Mouse (Mus musculus): ENCODE data around the gene Olfr787. TPM values are rescaled to one million over a fixed set of nuclear protein-coding genes. Genes with fewer than 3 reads are reported as not detected.

Olfr787 gene
- not detected for total RNA-seq (2021)

DNA sequence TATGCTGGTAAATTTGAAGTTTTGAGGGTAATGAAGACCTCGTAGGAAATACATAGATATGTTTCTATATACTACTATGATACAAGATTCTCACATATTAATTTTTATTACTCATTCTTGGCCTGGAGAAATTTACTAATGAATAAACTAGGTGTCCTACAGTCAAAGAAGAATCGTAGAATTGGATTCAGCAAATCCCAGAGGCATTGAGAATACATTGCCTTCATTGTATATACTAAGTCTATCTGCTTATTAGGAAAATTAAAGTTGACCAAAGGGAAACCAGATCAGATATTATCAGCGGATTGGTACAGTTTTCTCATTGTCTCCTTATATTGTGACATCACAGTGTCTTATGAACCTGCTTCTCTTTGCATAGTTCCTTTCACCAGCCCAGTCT lies at the start of gene Olfr787:
Olfr787 (plus strand) TSS at position 301 of the 400 bp plus-strand sequence.
- DNase-seq, result no peak
- intact Hi-C loops (cut with DNase I), result no loop called here

DNA sequence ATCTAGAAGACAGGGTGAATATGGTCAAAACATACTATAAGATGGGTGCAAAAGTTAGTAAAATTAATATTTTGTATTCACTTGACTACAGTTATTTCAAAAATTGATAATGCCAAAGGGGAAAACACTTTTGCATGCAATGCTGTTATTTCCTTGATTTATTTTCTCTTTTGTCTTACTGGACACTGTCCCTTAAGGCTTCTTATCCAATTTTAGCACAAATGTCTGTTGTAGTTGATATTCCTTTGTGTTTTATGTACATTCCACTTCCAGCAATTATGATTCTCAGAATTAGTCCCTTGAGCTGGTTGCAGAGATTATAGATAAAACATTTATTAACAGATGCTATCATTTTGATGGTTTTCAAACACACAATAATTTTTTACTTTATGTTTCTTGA lies 34.7 kb upstream of the Olfr787 start, which contains the start of gene Olfr786:
Olfr786 (plus strand) TSS at position 301 of the 400 bp plus-strand sequence.
- intact Hi-C loops (cut with DNase I), result no loop called here
- DNase-seq, result no peak

DNA sequence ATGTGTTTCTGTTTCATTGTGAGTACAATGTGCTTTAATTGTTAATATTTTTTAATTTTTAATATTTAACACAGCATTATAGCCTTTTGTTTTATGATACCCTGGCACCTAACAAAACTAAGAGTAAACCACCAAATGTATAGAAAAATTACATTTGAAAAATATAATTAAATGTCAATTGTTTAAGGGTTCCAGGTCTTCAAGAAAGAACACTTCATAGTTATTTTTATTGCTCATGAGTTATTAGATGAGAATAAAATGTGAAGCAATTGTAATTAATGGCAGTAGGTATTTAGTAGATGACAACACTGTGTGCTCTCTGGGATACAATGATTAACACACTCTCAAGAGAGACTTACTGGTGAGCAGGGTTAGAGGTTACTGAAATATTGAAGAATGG lies 9.0 kb downstream of the Olfr787 start, which contains the start of gene Olfr788:
Olfr788 (plus strand) TSS at position 301 of the 400 bp plus-strand sequence.
- intact Hi-C loops (cut with DNase I), result no loop called here
- no peak for DNase-seq

DNA sequence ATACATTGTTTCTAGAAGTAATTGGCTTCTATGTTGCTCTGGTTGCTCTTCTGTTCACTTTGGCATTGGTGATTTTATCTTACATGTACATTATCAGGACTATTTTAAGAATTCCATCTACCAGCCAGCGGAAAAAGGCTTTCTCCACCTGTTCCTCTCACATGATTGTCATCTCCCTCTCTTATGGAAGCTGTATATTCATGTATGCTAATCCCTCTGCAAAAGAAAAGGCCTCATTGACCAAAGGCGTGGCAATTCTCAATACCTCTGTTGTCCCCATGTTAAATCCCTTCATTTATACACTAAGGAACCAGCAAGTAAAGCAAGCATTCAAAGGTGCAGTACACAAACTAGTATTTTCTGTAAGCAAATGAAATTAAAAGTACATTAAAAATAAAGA lies 11.6 kb downstream of the Olfr787 start:
- intact Hi-C loops (cut with DNase I), result no loop called here
- no peak for DNase-seq

DNA sequence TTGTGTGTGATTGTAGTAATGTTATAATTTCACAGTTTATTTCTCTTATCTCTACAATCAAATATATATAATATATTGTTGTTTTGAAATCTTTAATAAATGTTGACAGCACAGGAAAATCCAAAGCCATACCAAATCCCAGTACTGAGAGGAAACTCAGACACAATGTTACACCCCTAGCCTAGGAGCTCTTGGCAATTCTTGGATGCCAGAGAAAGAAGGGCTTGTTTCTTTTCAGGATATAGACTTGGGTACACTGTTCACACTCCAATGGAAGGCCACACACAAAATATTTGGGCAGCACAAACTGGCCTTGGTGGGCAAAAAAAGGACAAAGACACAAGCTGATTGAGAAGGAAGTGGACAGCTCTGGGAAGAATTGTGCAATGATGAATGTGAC lies 12.1 kb downstream of the Olfr787 start:
- intact Hi-C loops (cut with DNase I), result no loop called here
- no peak for DNase-seq

DNA sequence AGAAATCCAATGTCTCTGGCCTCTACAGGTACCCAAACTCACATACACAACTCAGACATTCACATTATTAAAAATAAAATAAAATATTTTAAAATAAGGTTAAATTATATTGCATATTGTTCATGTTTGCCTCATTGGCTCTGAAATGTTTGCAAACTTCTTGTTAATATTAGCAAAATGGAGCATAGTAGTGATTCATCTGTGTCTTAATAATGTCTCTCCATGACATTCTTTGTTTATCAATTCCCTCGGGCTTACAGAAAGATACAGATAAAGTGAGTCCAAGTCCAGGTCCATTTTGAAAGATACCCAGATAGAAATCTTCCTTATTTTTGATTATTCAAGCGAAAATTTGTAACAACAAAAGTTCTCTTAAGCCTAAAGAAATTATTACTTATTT lies 22.8 kb downstream of the Olfr787 start, which contains the start of gene Olfr789:
Olfr789 (plus strand) TSS at position 301 of the 400 bp plus-strand sequence.
- no peak for DNase-seq
- intact Hi-C loops (cut with DNase I), result no loop called here

DNA sequence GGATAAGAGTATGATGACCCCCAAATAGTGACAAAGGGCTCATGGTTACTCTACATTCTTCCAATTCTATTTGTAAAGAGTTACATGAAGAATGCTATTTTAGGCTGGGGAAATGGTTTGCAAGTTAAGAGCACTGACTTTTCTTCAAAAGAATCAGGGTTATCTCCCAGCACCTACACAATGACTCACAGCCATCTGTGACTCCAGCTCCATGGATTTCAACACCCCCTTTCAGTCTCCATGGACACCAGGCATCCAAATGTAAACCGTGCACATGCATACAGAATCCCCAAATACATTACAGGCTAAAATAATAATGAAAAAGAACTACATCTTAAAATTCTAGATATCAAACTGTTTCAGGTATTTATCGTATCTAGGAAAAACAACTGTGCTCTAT lies 28.4 kb downstream of the Olfr787 start:
- intact Hi-C loops (cut with DNase I), result no loop called here
- DNase-seq, result no peak

DNA sequence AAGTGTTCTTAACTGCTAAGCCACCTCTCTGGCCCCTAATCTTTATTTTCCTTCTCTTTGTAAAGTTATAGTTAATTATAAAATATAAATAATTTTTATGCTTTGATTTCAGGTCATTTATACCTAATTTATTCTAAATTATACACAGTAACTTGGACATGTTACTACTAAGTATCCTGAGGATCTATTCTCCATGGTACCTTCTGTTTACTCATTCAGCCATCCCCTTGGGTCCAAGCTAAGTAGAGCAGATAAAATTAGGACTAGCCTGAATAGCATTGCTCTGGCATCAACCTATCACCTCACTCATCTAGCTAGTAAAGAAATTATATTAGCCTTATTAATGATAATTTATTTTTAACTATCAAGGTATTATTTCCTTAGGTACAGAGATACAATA lies 36.5 kb downstream of the Olfr787 start, which contains the start of gene Olfr790:
Olfr790 (plus strand) TSS at position 301 of the 400 bp plus-strand sequence.
- no peak for DNase-seq
- intact Hi-C loops (cut with DNase I), result no loop called here

Other genes with a start within 250 kb of the Olfr787 start
- not detected for gene Olfr774, start 225.7 kb upstream of the Olfr787 start, total RNA-seq (2021)
- gene Olfr775, start 213.4 kb upstream of the Olfr787 start, total RNA-seq (2021), result not detected
- gene Olfr776, start 202.7 kb upstream of the Olfr787 start, total RNA-seq (2021), result not detected
- gene Olfr777, start 190.4 kb upstream of the Olfr787 start, total RNA-seq (2021), result not detected
- not detected for gene Olfr780, start 143.7 kb upstream of the Olfr787 start, total RNA-seq (2021)
- gene Olfr781, start 133.0 kb upstream of the Olfr787 start, total RNA-seq (2021), result not detected
- not detected for gene Olfr782, start 113.0 kb upstream of the Olfr787 start, total RNA-seq (2021)
- under 1 TPM; 0.26 to 0.32 TPM for gene Olfr784, start 77.8 kb upstream of the Olfr787 start, total RNA-seq (2021)
- not detected for gene Olfr785, start 56.4 kb upstream of the Olfr787 start, total RNA-seq (2021)
- gene Olfr786, start 34.6 kb upstream of the Olfr787 start, total RNA-seq (2021), result not detected
- not detected for gene Olfr788, start 9.1 kb downstream of the Olfr787 start, total RNA-seq (2021)
- gene Olfr789, start 22.9 kb downstream of the Olfr787 start, total RNA-seq (2021), result not detected
- not detected for gene Olfr790, start 36.6 kb downstream of the Olfr787 start, total RNA-seq (2021)
- not detected for gene Olfr791, start 59.9 kb downstream of the Olfr787 start, total RNA-seq (2021)
- not detected for gene Olfr792, start 77.3 kb downstream of the Olfr787 start, total RNA-seq (2021)
- not detected for gene Olfr794, start 105.8 kb downstream of the Olfr787 start, total RNA-seq (2021)
- not detected for gene Olfr796, start 150.7 kb downstream of the Olfr787 start, total RNA-seq (2021)
- gene Olfr798, start 166.1 kb downstream of the Olfr787 start, total RNA-seq (2021), result not detected
- gene Olfr799, start 175.6 kb downstream of the Olfr787 start, total RNA-seq (2021), result not detected
- gene Olfr800, start 195.8 kb downstream of the Olfr787 start, total RNA-seq (2021), result not detected
- gene Olfr801, start 212.0 kb downstream of the Olfr787 start, total RNA-seq (2021), result not detected
- gene Olfr802, start 226.3 kb downstream of the Olfr787 start, total RNA-seq (2021), result not detected
- not detected for gene Olfr803, start 232.4 kb downstream of the Olfr787 start, total RNA-seq (2021)
- gene Olfr804, start 241.3 kb downstream of the Olfr787 start, total RNA-seq (2021), result not detected

Measured in left cerebral cortex, postnatal 4 days (tissue).